Mouse (Mus musculus) forebrain, embryonic 15.5 days (tissue): ENCODE results near the gene Mapk1ip1l. TPM values are rescaled to one million over a fixed set of nuclear protein-coding genes. Genes with fewer than 3 reads are reported as not detected.
A peak's percentile ranks its signal among the peaks of the same experiment; 100 is the strongest.
"Not testable (repeated sequence)": the region's sequence is repeated elsewhere in the genome, so short reads cannot be mapped to it uniquely, and the experiment has no call there.

Experiments used
- ATAC-seq: fragments of 200-750 bp; cut with Nextera tagmentation; replicated peaks from 2 replicates; pipeline ENCODE4 v1.8.0; 2017; ENCODE audit warnings: mild to moderate bottlenecking, moderate TSS enrichment, moderate library complexity
- H3K27ac ChIP-seq: fragments of 300-500 bp; sonication (generic); replicated peaks from 2 replicates; pipeline ENCODE4 v1.5.1; 2015; ENCODE audit warnings: mild to moderate bottlenecking, inconsistent platforms
- H3K27me3 ChIP-seq: fragments of 300-500 bp; sonication (generic); 2 replicates; pipeline ENCODE4 v1.6.1; 2015; ENCODE audit warnings: inconsistent platforms
- H3K36me3 ChIP-seq: fragments of 300-500 bp; sonication (generic); 2 replicates; pipeline ENCODE4 v1.6.1; 2015; ENCODE audit warnings: mild to moderate bottlenecking, inconsistent platforms
- H3K4me1 ChIP-seq: fragments of 300-500 bp; sonication (generic); 2 replicates; pipeline ENCODE4 v1.6.1; 2015; ENCODE audit warnings: inconsistent platforms
- H3K4me2 ChIP-seq: fragments of 300-500 bp; sonication (generic); replicated peaks from 2 replicates; pipeline ENCODE4 v1.6.1; 2015; ENCODE audit warnings: mild to moderate bottlenecking, inconsistent platforms
- H3K4me3 ChIP-seq: fragments of 300-500 bp; sonication (generic); 2 replicates; pipeline ENCODE4 v1.5.1; 2015; ENCODE audit warnings: mild to moderate bottlenecking, inconsistent platforms
- H3K9ac ChIP-seq: fragments of 300-500 bp; sonication (generic); replicated peaks from 2 replicates; pipeline ENCODE4 v1.6.1; 2015; ENCODE audit warnings: mild to moderate bottlenecking, inconsistent platforms
- H3K9me3 ChIP-seq: fragments of 300-500 bp; sonication (generic); 2 replicates; pipeline ENCODE4 v1.6.1; 2016; ENCODE audit warnings: inconsistent platforms
- WGBS: fragments of 180-500 bp; shearing (Covaris S2); methylation state at CpG from one replicate; pipeline ENCODE4 v1.1.7; 2015; ENCODE audit warnings: mixed read lengths; 5-methylcytosine and 5-hydroxymethylcytosine counted together
- polyA plus RNA-seq: library from polyadenylated mRNA; unstranded; fragments of >200 nt; fragmentation: Nextera tagmentation; extraction: Ambion mirVana; gene quantifications from 2 replicates; pipeline ENCODE4 v1.2.1, GENCODE M21; 2015

Gene Mapk1ip1l
- polyA plus RNA-seq, 1 experiment from 2014 or later, result 58.8 TPM

- H3K4me2 ChIP-seq, result no peak overlapping the region
- WGBS, result 92% methylated on average over 3 of the region's 3 CpGs
- H3K36me3 ChIP-seq, result peaks cover 30% of the 10 kb centered on the region
- H3K27me3 ChIP-seq, result no peaks in the 10 kb centered on the region
- no peak overlapping the region for H3K9ac ChIP-seq
- H3K4me3 ChIP-seq, result no peak overlapping the region
- no peaks in the 10 kb centered on the region for H3K4me1 ChIP-seq
- H3K9me3 ChIP-seq, result no peaks in the 10 kb centered on the region
- H3K27ac ChIP-seq, result no peak overlapping the region
- no peak for ATAC-seq
These were observed 9.6 kb downstream of the Mapk1ip1l start for GRCm38 (mm10) chr14:47307669-47308068.

GRCm38 (mm10) chr14:47309061-47309460, 11.0 kb downstream of the Mapk1ip1l start:
- H3K4me1 ChIP-seq, result no peaks in the 10 kb centered on the region
- no peak for ATAC-seq
- no peak overlapping the region for H3K4me2 ChIP-seq
- H3K27me3 ChIP-seq, result no peaks in the 10 kb centered on the region
- no peak overlapping the region for H3K9ac ChIP-seq
- WGBS, result 100% methylated on average over 1 of the region's 1 CpGs
- peaks cover 39% of the 10 kb centered on the region for H3K36me3 ChIP-seq
- no peak overlapping the region for H3K4me3 ChIP-seq
- no peak overlapping the region for H3K27ac ChIP-seq
- no peaks in the 10 kb centered on the region for H3K9me3 ChIP-seq

- Histone ChIP-seq H3K4me1 (no peaks in the 10 kb centered on the region), H3K4me2 (no peak overlapping the region), H3K36me3 (peaks cover 46% of the 10 kb centered on the region), H3K9ac (no peak overlapping the region), H3K4me3 (no peak overlapping the region), H3K27me3 (no peaks in the 10 kb centered on the region), H3K27ac (no peak overlapping the region), H3K9me3 (no peaks in the 10 kb centered on the region)
- no peak for ATAC-seq
- 91% methylated on average over 18 of the region's 18 CpGs for WGBS
These were observed 12.5 kb downstream of the Mapk1ip1l start for GRCm38 (mm10) chr14:47310342-47311181.

- no peaks in the 10 kb centered on the region for H3K27me3 ChIP-seq
- no peaks in the 10 kb centered on the region for H3K4me1 ChIP-seq
- no peak overlapping the region for H3K27ac ChIP-seq
- H3K4me3 ChIP-seq, result no peak overlapping the region
- no peaks in the 10 kb centered on the region for H3K9me3 ChIP-seq
- peaks cover 9% of the 10 kb centered on the region for H3K36me3 ChIP-seq
- WGBS, result 92% methylated on average over 5 of the region's 5 CpGs
- ATAC-seq, result no peak
- no peak overlapping the region for H3K9ac ChIP-seq
- H3K4me2 ChIP-seq, result no peak overlapping the region
These were observed 21.3 kb downstream of the Mapk1ip1l start for GRCm38 (mm10) chr14:47319362-47319761.

GRCm38 (mm10) chr14:47321581-47321980, 23.5 kb downstream of the Mapk1ip1l start:
- not testable (repeated sequence) for H3K27ac ChIP-seq, H3K27me3 ChIP-seq, H3K9me3 ChIP-seq, H3K36me3 ChIP-seq, H3K4me1 ChIP-seq, H3K4me3 ChIP-seq, H3K9ac ChIP-seq, H3K4me2 ChIP-seq, ATAC-seq
- 93% methylated on average over 7 of the region's 8 CpGs for WGBS

DNA sequence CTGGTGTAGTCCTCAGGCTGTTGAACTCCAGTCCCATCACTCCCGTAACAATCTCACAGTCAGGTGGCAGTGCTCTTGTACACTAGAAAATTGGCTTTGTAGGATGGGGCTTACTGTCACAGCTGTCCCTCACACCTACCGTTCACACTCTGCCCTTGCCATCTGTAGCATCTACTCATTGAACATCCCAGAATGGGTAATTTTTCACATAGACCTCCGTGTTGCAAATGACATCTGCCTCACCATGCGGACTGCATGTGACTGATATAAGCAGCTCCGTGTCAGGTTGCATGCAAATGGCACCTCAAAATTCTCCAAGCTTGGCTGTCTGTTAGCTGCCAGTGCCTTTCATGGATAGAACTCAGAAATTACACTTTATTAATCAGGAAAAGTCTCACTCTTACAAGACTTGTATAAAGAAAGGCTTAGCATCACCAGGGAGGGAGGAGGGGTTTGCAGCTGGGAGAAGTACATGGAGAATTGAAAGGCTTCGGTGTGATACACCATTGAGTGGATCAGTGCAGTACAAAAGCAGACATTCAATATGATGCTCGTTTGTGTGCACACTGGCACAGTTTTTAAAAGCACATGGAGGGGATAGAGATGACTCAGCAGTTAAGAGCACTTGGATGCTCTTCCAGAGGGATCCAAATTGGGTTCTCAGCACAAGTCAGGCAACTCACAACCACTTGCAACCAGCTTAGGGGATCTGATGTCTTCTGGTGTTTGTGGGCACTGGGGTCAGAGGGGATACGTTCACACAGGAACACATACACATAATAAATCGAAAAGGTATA, 28.1 kb downstream of the Mapk1ip1l start:
- no peak overlapping the region for H3K4me3 ChIP-seq
- no peak overlapping the region for H3K27ac ChIP-seq
- no peak overlapping the region for H3K9ac ChIP-seq
- WGBS, result 59% methylated on average over 9 of the region's 9 CpGs
- no peaks in the 10 kb centered on the region for H3K27me3 ChIP-seq
- no peaks in the 10 kb centered on the region for H3K36me3 ChIP-seq
- peaks cover 5% of the 10 kb centered on the region; the same call in 1 of the 2 replicates for H3K4me1 ChIP-seq
- no peaks in the 10 kb centered on the region for H3K9me3 ChIP-seq
- H3K4me2 ChIP-seq, result no peak overlapping the region
- peak; percentile 66 for ATAC-seq

- H3K36me3 ChIP-seq, result no peaks in the 10 kb centered on the region
- H3K4me1 ChIP-seq, result peaks cover 5% of the 10 kb centered on the region; the same call in 1 of the 2 replicates
- ATAC-seq, result no peak
- no peak overlapping the region for H3K9ac ChIP-seq
- H3K27me3 ChIP-seq, result no peaks in the 10 kb centered on the region
- no peak overlapping the region for H3K4me3 ChIP-seq
- H3K27ac ChIP-seq, result no peak overlapping the region
- no peak overlapping the region for H3K4me2 ChIP-seq
- WGBS, result 96% methylated on average over 5 of the region's 5 CpGs
- no peaks in the 10 kb centered on the region for H3K9me3 ChIP-seq
These were observed 29.3 kb downstream of the Mapk1ip1l start for GRCm38 (mm10) chr14:47327347-47327746.

- Histone ChIP-seq H3K9me3 (no peaks in the 10 kb centered on the region), H3K36me3 (no peaks in the 10 kb centered on the region), H3K4me1 (no peaks in the 10 kb centered on the region), H3K27me3 (no peaks in the 10 kb centered on the region), H3K4me3 (no peak overlapping the region), H3K4me2 (no peak overlapping the region), H3K27ac (no peak overlapping the region), H3K9ac (no peak overlapping the region)
- WGBS, result 78% methylated on average over 5 of the region's 5 CpGs
- ATAC-seq, result no peak
These were observed 33.9 kb downstream of the Mapk1ip1l start for GRCm38 (mm10) chr14:47331920-47332319.

GRCm38 (mm10) chr14:47334819-47335218, 36.8 kb downstream of the Mapk1ip1l start:
- Histone ChIP-seq H3K36me3 (no peaks in the 10 kb centered on the region), H3K4me3 (no peak overlapping the region), H3K27me3 (no peaks in the 10 kb centered on the region), H3K9ac (no peak overlapping the region), H3K9me3 (no peaks in the 10 kb centered on the region), H3K4me1 (no peaks in the 10 kb centered on the region), H3K4me2 (no peak overlapping the region), H3K27ac (no peak overlapping the region)
- WGBS, result 83% methylated on average over 4 of the region's 4 CpGs
- ATAC-seq, result no peak

GRCm38 (mm10) chr14:47335300-47335699, 37.2 kb downstream of the Mapk1ip1l start:
- no peaks in the 10 kb centered on the region for H3K9me3 ChIP-seq
- H3K36me3 ChIP-seq, result no peaks in the 10 kb centered on the region
- no peak for ATAC-seq
- no peak overlapping the region for H3K4me3 ChIP-seq
- H3K4me1 ChIP-seq, result no peaks in the 10 kb centered on the region
- H3K4me2 ChIP-seq, result no peak overlapping the region
- WGBS, result 36% methylated on average over 3 of the region's 3 CpGs
- H3K9ac ChIP-seq, result no peak overlapping the region
- H3K27ac ChIP-seq, result no peak overlapping the region
- H3K27me3 ChIP-seq, result no peaks in the 10 kb centered on the region

DNA sequence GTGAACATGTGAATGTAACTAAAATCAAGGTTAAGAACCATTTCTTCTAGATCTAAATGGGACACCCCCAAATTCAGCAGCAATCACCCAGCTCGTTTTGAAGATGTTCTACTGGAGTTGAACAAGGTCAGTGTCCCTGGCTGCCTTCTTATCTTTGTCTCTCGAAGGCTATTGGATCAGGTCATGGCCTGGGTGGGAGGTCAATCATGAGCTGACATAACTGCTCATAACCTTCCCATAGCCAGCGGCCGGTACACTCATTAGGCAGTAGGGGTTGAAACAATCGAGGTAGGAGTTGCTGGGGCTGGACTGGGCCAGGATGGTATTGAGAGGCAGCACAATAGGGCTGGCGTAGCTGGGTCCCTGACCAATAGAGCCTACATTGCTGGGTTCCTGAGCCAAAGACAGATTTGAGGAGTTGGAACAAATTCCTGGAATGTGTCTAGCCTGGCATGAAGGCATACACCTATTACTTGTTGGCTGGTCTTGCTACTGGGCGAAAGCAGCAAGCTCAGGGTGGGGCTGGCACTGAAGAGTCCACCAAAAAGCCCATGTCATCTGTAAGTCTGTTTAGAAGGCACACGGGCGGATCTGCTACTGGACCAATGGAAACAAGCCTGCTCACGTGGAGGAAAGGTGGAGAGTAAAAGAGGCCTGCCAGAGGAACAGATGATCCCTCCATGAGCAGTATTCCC, 42.3 kb downstream of the Mapk1ip1l start:
- H3K9ac ChIP-seq, result no peak overlapping the region
- no peak overlapping the region for H3K27ac ChIP-seq
- H3K4me1 ChIP-seq, result no peaks in the 10 kb centered on the region
- H3K36me3 ChIP-seq, result no peaks in the 10 kb centered on the region
- no peak overlapping the region for H3K4me2 ChIP-seq
- WGBS, result 84% methylated on average over 10 of the region's 10 CpGs
- H3K9me3 ChIP-seq, result no peaks in the 10 kb centered on the region
- H3K27me3 ChIP-seq, result no peaks in the 10 kb centered on the region
- H3K4me3 ChIP-seq, result no peak overlapping the region
- ATAC-seq, result no peak

DNA sequence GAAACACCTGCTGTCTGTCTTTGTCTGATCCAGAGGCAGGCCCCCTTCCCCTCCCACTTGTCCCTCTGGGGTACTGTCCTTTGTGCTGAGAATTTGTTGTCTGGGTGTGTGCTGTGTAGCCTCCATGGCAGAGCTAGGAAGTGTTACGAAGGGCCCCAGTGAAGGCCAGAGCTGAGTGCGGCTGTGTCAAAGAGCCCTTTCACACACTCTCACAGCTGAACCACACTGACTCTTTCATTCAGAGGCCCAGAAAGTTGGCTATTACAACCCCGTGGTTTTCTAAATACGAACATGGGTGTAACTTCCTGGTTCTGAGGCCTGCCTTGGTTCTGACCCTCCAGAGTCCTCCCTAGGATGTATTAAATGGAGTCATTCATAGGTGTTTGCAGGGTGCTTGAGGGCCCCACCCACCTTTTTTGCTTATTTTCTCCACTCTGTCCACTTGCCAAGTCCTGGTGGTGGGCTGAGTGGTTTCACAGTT, 43.8 kb downstream of the Mapk1ip1l start:
- Histone ChIP-seq H3K27me3 (no peaks in the 10 kb centered on the region), H3K9ac (no peak overlapping the region), H3K9me3 (no peaks in the 10 kb centered on the region), H3K4me2 (no peak overlapping the region), H3K27ac (no peak overlapping the region), H3K4me1 (no peaks in the 10 kb centered on the region), H3K36me3 (no peaks in the 10 kb centered on the region), H3K4me3 (no peak overlapping the region)
- WGBS, result 37% methylated on average over 4 of the region's 4 CpGs
- ATAC-seq, result no peak
